Mouse (Mus musculus): ENCODE measurements around the gene Iqch. TPM values are rescaled to one million over a fixed set of nuclear protein-coding genes. Genes with fewer than 3 reads are reported as not detected.

The Iqch gene
- 0.51 and 0.53 TPM in 2 replicates for polyA plus RNA-seq (2015; fragmentation: Nextera tagmentation; extraction: Ambion mirVana)

- Histone ChIP-seq H3K27me3 (no peaks in the 10 kb centered on the region), H3K4me3 (peak within 1 kb of the TSS; percentile 91), H3K9ac (peak within 1 kb of the TSS; percentile 90), H3K36me3 (no peaks in the 10 kb centered on the region), H3K4me1 (replicated peaks) (peaks cover 20% of the 10 kb centered on the region), H3K9me3 (no peaks in the 10 kb centered on the region), H3K27ac (replicated peaks) (peak within 1 kb of the TSS; percentile 83), H3K4me2 (peak within 1 kb of the TSS; percentile 80)
- peak; percentile 98 for ATAC-seq (ENCODE audit: low read depth)
- 2% methylated on average over 58 of the region's 70 CpGs for WGBS
These were observed at the start of gene Iqch, which contains the start of gene Aagab for GRCm38 (mm10) chr9:63602043-63602939. TSS of gene Iqch (minus strand) at chr9:63602493. TSS of gene Aagab (plus strand) at chr9:63602660.

GRCm38 (mm10) chr9:63651594-63651993 lies 49.3 kb upstream of the Iqch start:
- Histone ChIP-seq H3K36me3 (peaks cover 40% of the 10 kb centered on the region), H3K9me3 (no peaks in the 10 kb centered on the region), H3K27ac (replicated peaks) (peak overlapping the region; percentile 52), H3K9ac (no peak overlapping the region), H3K4me3 (no peak overlapping the region), H3K27me3 (no peaks in the 10 kb centered on the region), H3K4me1 (replicated peaks) (peaks cover 61% of the 10 kb centered on the region), H3K4me2 (no peak overlapping the region)
- 62% methylated on average over 11 of the region's 11 CpGs for WGBS
- no peak for ATAC-seq (ENCODE audit: low read depth)

- Histone ChIP-seq H3K9ac (no peak overlapping the region), H3K9me3 (no peaks in the 10 kb centered on the region), H3K4me1 (replicated peaks) (peaks cover 55% of the 10 kb centered on the region), H3K27me3 (no peaks in the 10 kb centered on the region), H3K36me3 (peaks cover 41% of the 10 kb centered on the region), H3K4me3 (no peak overlapping the region), H3K27ac (replicated peaks) (peak overlapping the region; percentile 52), H3K4me2 (no peak overlapping the region)
- 84% methylated on average over 14 of the region's 14 CpGs for WGBS
- ATAC-seq (ENCODE audit: low read depth), result no peak
These were observed 48.6 kb upstream of the Iqch start for GRCm38 (mm10) chr9:63650905-63651304.

- Histone ChIP-seq H3K9me3 (no peaks in the 10 kb centered on the region), H3K9ac (no peak overlapping the region), H3K4me1 (replicated peaks) (peaks cover 46% of the 10 kb centered on the region), H3K27ac (replicated peaks) (no peak overlapping the region), H3K4me2 (no peak overlapping the region), H3K36me3 (peaks cover 48% of the 10 kb centered on the region), H3K4me3 (no peak overlapping the region), H3K27me3 (no peaks in the 10 kb centered on the region)
- 83% methylated on average over 8 of the region's 8 CpGs for WGBS
- no peak for ATAC-seq (ENCODE audit: low read depth)
These were observed 47.7 kb upstream of the Iqch start for GRCm38 (mm10) chr9:63649841-63650545.

- H3K4me1 ChIP-seq (replicated peaks), result peaks cover 31% of the 10 kb centered on the region
- H3K9me3 ChIP-seq, result no peaks in the 10 kb centered on the region
- peaks cover 54% of the 10 kb centered on the region for H3K36me3 ChIP-seq
- no peak overlapping the region for H3K4me2 ChIP-seq
- 87% methylated on average over 9 of the region's 9 CpGs for WGBS
- no peak for ATAC-seq (ENCODE audit: low read depth)
- H3K4me3 ChIP-seq, result no peak overlapping the region
- H3K9ac ChIP-seq, result no peak overlapping the region
- no peak overlapping the region for H3K27ac ChIP-seq (replicated peaks)
- H3K27me3 ChIP-seq, result no peaks in the 10 kb centered on the region
These were observed 46.2 kb upstream of the Iqch start for GRCm38 (mm10) chr9:63648520-63648918.

- no peak overlapping the region for H3K27ac ChIP-seq (replicated peaks)
- no peak overlapping the region for H3K9ac ChIP-seq
- H3K4me3 ChIP-seq, result no peak overlapping the region
- 83% methylated on average over 9 of the region's 9 CpGs for WGBS
- H3K36me3 ChIP-seq, result peaks cover 54% of the 10 kb centered on the region
- H3K9me3 ChIP-seq, result no peaks in the 10 kb centered on the region
- ATAC-seq (ENCODE audit: low read depth), result no peak
- H3K27me3 ChIP-seq, result no peaks in the 10 kb centered on the region
- H3K4me2 ChIP-seq, result no peak overlapping the region
- peaks cover 24% of the 10 kb centered on the region for H3K4me1 ChIP-seq (replicated peaks)
These were observed 45.6 kb upstream of the Iqch start for GRCm38 (mm10) chr9:63647581-63648519.

- no peaks in the 10 kb centered on the region for H3K9me3 ChIP-seq
- no peak for ATAC-seq (ENCODE audit: low read depth)
- H3K27ac ChIP-seq (replicated peaks), result no peak overlapping the region
- H3K4me1 ChIP-seq (replicated peaks), result no peaks in the 10 kb centered on the region; the same call in 1 of the 2 replicates
- H3K27me3 ChIP-seq, result no peaks in the 10 kb centered on the region
- no peak overlapping the region for H3K4me2 ChIP-seq
- H3K9ac ChIP-seq, result no peak overlapping the region
- H3K4me3 ChIP-seq, result no peak overlapping the region
- 83% methylated on average over 8 of the region's 8 CpGs for WGBS
- H3K36me3 ChIP-seq, result peaks cover 61% of the 10 kb centered on the region
These were observed 42.8 kb upstream of the Iqch start for GRCm38 (mm10) chr9:63645084-63645483.

- H3K27ac ChIP-seq (replicated peaks), result no peak overlapping the region
- no peaks in the 10 kb centered on the region; the same call in 1 of the 2 replicates for H3K4me1 ChIP-seq (replicated peaks)
- WGBS, result 93% methylated on average over 6 of the region's 6 CpGs
- H3K9me3 ChIP-seq, result no peaks in the 10 kb centered on the region
- H3K9ac ChIP-seq, result no peak overlapping the region
- no peak overlapping the region for H3K4me2 ChIP-seq
- H3K36me3 ChIP-seq, result peaks cover 59% of the 10 kb centered on the region
- no peaks in the 10 kb centered on the region for H3K27me3 ChIP-seq
- no peak for ATAC-seq (ENCODE audit: low read depth)
- no peak overlapping the region for H3K4me3 ChIP-seq
These were observed 41.7 kb upstream of the Iqch start for GRCm38 (mm10) chr9:63644011-63644410.

GRCm38 (mm10) chr9:63641983-63642646 lies 39.8 kb upstream of the Iqch start:
- H3K36me3 ChIP-seq, result peaks cover 66% of the 10 kb centered on the region
- WGBS, result 93% methylated on average over 4 of the region's 4 CpGs
- H3K27me3 ChIP-seq, result no peaks in the 10 kb centered on the region
- H3K4me2 ChIP-seq, result no peak overlapping the region
- no peak overlapping the region for H3K4me3 ChIP-seq
- H3K4me1 ChIP-seq (replicated peaks), result 0 out of 2 replicates have a peak, but pooled peaks cover 3% of the 10 kb centered on the region
- H3K27ac ChIP-seq (replicated peaks), result no peak overlapping the region
- no peak overlapping the region for H3K9ac ChIP-seq
- H3K9me3 ChIP-seq, result no peaks in the 10 kb centered on the region
- ATAC-seq (ENCODE audit: low read depth), result no peak

- no peak overlapping the region for H3K27ac ChIP-seq (replicated peaks)
These were observed 33.8 kb upstream of the Iqch start for GRCm38 (mm10) chr9:63636113-63636512.

GRCm38 (mm10) chr9:63633334-63633733 lies 31.0 kb upstream of the Iqch start:
- 65% methylated on average over 7 of the region's 7 CpGs for WGBS
- no peak for ATAC-seq (ENCODE audit: low read depth)
- Histone ChIP-seq H3K27me3 (no peaks in the 10 kb centered on the region), H3K4me2 (no peak overlapping the region), H3K4me3 (no peak overlapping the region), H3K9me3 (no peaks in the 10 kb centered on the region), H3K36me3 (peaks cover 54% of the 10 kb centered on the region), H3K27ac (replicated peaks) (no peak overlapping the region), H3K9ac (no peak overlapping the region), H3K4me1 (replicated peaks) (peaks cover 11% of the 10 kb centered on the region)

More at GRCm38 (mm10) chr9:63636113-63636512, 33.8 kb upstream of the Iqch start:
- H3K9me3 ChIP-seq, result no peaks in the 10 kb centered on the region
- no peaks in the 10 kb centered on the region for H3K27me3 ChIP-seq
- 67% methylated on average over 7 of the region's 7 CpGs for WGBS
- H3K9ac ChIP-seq, result no peak overlapping the region
- no peak for ATAC-seq (ENCODE audit: low read depth)
- H3K4me1 ChIP-seq (replicated peaks), result peaks cover 14% of the 10 kb centered on the region
- peaks cover 50% of the 10 kb centered on the region for H3K36me3 ChIP-seq
- H3K4me2 ChIP-seq, result no peak overlapping the region
- H3K4me3 ChIP-seq, result no peak overlapping the region
